Mouse (Mus musculus) adrenal gland, postnatal 25 days (tissue): ENCODE data around the gene Spem1. TPM values are rescaled to one million over a fixed set of nuclear protein-coding genes. Genes with fewer than 3 reads are reported as not detected.

Experiments
- total RNA-seq: library from RNA; stranded (reverse); gene quantifications from 2 replicates; pipeline ENCODE4 v1.2.3, GENCODE M21; 2021

Spem1 gene
- total RNA-seq, 1 experiment from 2014 or later, result not detected

Other genes with a start within 250 kb of the Spem1 start
- 12.5 and 12.9 TPM in 2 replicates for gene Wrap53, start 241.9 kb downstream of the Spem1 start, total RNA-seq
- 74.1 and 81.7 TPM in 2 replicates for gene Trp53, start 241.8 kb downstream of the Spem1 start, total RNA-seq
- 34.0 and 38.0 TPM in 2 replicates for gene Atp1b2, start 216.2 kb downstream of the Spem1 start, total RNA-seq
- gene Shbg, start 204.3 kb downstream of the Spem1 start, total RNA-seq, result not detected in 2 replicates
- 6.7 and 16.9 TPM in 2 replicates for gene Sat2, start 200.2 kb downstream of the Spem1 start, total RNA-seq
- 89.7 and 101 TPM in 2 replicates for gene Fxr2, start 189.2 kb downstream of the Spem1 start, total RNA-seq
- gene Sox15, start 166.9 kb downstream of the Spem1 start, total RNA-seq, result 0.39 TPM in 1 of 2 replicates, not detected in the other
- gene Mpdu1, start 159.5 kb downstream of the Spem1 start, total RNA-seq, result 123 and 137 TPM in 2 replicates
- gene Cd68, start 156.0 kb downstream of the Spem1 start, total RNA-seq, result 14.2 and 22.6 TPM in 2 replicates
- gene Eif4a1, start 149.8 kb downstream of the Spem1 start, total RNA-seq, result 624 and 654 TPM in 2 replicates
- 91.6 and 91.8 TPM in 2 replicates for gene Senp3, start 140.1 kb downstream of the Spem1 start, total RNA-seq
- gene Tnfsf13, start 136.4 kb downstream of the Spem1 start, total RNA-seq, result 3.8 and 4.1 TPM in 2 replicates
- 16.6 and 25.6 TPM in 2 replicates for gene Tnfsf12, start 126.3 kb downstream of the Spem1 start, total RNA-seq
- gene Tnfsfm13, start 126.1 kb downstream of the Spem1 start, total RNA-seq, result 3.8 and 4.6 TPM in 2 replicates
- 98.5 and 101 TPM in 2 replicates for gene Polr2a, start 63.5 kb downstream of the Spem1 start, total RNA-seq
- not detected in 2 replicates for gene Slc35g3, start 60.2 kb downstream of the Spem1 start, total RNA-seq
- 39.5 and 65.8 TPM in 2 replicates for gene Zbtb4, start 56.3 kb downstream of the Spem1 start, total RNA-seq
- gene Chrnb1, start 26.2 kb downstream of the Spem1 start, total RNA-seq, result 1.8 and 2.4 TPM in 2 replicates
- 3.6 and 3.9 TPM in 2 replicates for gene Fgf11, start 20.3 kb downstream of the Spem1 start, total RNA-seq
- gene Tmem102, start 16.6 kb downstream of the Spem1 start, total RNA-seq, result not detected in 2 replicates
- not detected in 2 replicates for gene Gm39566, start 6.9 kb downstream of the Spem1 start, total RNA-seq
- gene Spem2, start 3.7 kb downstream of the Spem1 start, total RNA-seq, result not detected in 2 replicates
- gene Nlgn2, start 15.6 kb upstream of the Spem1 start, total RNA-seq, result 18.6 and 19.7 TPM in 2 replicates
- gene Tmem256, start 16.3 kb upstream of the Spem1 start, total RNA-seq, result 149 and 152 TPM in 2 replicates
- 43.8 and 52.9 TPM in 2 replicates for gene Plscr3, start 24.2 kb upstream of the Spem1 start, total RNA-seq
- gene Tnk1, start 36.5 kb upstream of the Spem1 start, total RNA-seq, result not detected in 2 replicates
- not detected in 2 replicates for gene Tmem95, start 55.8 kb upstream of the Spem1 start, total RNA-seq
- 4.4 and 4.9 TPM in 2 replicates for gene Kctd11, start 59.2 kb upstream of the Spem1 start, total RNA-seq
- gene Acap1, start 73.4 kb upstream of the Spem1 start, total RNA-seq, result 0.30 TPM in 1 of 2 replicates, not detected in the other
- gene 2810408A11Rik, start 78.8 kb upstream of the Spem1 start, total RNA-seq, result 1.2 and 2.6 TPM in 2 replicates
- gene Neurl4, start 78.9 kb upstream of the Spem1 start, total RNA-seq, result 52.4 and 55.5 TPM in 2 replicates
- gene Gps2, start 91.7 kb upstream of the Spem1 start, total RNA-seq, result 62.5 and 70.2 TPM in 2 replicates
- 542 and 558 TPM in 2 replicates for gene Eif5a, start 99.8 kb upstream of the Spem1 start, total RNA-seq
- 14.1 and 14.8 TPM in 2 replicates for gene Ybx2, start 113.6 kb upstream of the Spem1 start, total RNA-seq
- gene Slc2a4, start 126.0 kb upstream of the Spem1 start, total RNA-seq, result 42.6 and 48.6 TPM in 2 replicates
- gene Cldn7, start 142.6 kb upstream of the Spem1 start, total RNA-seq, result 0.52 TPM in 1 of 2 replicates, not detected in the other
- gene Ctdnep1, start 159.0 kb upstream of the Spem1 start, total RNA-seq, result 123 and 141 TPM in 2 replicates
- 71.1 and 76.1 TPM in 2 replicates for gene Elp5, start 160.3 kb upstream of the Spem1 start, total RNA-seq
- gene Gabarap, start 169.0 kb upstream of the Spem1 start, total RNA-seq, result 406 and 407 TPM in 2 replicates
- gene Phf23, start 173.6 kb upstream of the Spem1 start, total RNA-seq, result 55.7 and 64.6 TPM in 2 replicates
- gene Dvl2, start 178.4 kb upstream of the Spem1 start, total RNA-seq, result 19.6 and 22.3 TPM in 2 replicates
- 391 and 422 TPM in 2 replicates for gene Acadvl, start 193.2 kb upstream of the Spem1 start, total RNA-seq
- 30.7 and 31.0 TPM in 2 replicates for gene Dlg4, start 194.8 kb upstream of the Spem1 start, total RNA-seq
- gene Asgr1, start 231.9 kb upstream of the Spem1 start, total RNA-seq, result 0.91 and 3.4 TPM in 2 replicates